Mouse (Mus musculus) mature B cell (primary cell): ENCODE data around the gene Paqr3.

ENCODE experiments used
- in situ Hi-C: fragments of 300-500 bp; cut with MboI; formaldehyde crosslinking; loops from 2 replicates; pipeline ENCODE4 v1.14.3; 2019

The Paqr3 gene

DNA sequence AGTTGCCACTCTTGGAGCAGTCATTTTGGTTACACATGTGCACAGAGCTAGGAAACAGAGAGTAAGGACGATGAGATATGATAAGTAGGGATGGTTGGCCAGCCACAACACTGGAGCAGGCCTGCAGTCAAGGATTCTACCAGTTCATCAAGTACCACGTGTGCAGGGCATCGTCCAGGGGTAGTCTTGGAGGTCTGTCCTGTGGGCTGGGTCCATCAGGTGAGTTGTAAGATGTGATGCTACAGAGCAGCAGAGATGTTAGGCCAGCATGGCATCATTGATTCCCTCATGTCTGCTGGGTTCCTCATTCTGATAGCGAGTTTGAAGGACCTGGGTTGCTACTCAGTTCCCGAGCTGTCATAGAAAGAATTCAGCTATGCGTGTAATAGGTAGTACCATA is 26.3 kb downstream of the Paqr3 start:
- in situ Hi-C loops = no loop called here

DNA sequence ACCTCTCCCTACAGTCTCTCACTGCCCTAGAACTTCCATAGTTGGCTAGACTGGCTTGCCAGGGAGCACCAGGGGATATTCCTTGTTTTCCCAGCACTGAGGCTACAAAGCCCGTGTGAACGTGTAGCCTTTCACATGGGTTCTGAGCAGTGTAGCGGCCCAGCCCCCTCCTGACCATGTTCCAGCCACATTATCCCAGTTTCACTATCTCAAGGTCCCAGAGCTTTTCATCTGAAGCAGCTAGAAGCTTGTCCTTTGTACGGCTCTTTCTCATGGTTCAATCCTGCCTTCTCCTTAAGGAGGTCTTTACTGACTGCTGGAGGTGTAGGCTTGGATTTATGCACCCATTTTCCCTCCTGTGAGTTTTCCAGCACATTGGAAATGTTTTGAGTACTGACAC is 26.9 kb downstream of the Paqr3 start:
- in situ Hi-C loops = no loop called here

DNA sequence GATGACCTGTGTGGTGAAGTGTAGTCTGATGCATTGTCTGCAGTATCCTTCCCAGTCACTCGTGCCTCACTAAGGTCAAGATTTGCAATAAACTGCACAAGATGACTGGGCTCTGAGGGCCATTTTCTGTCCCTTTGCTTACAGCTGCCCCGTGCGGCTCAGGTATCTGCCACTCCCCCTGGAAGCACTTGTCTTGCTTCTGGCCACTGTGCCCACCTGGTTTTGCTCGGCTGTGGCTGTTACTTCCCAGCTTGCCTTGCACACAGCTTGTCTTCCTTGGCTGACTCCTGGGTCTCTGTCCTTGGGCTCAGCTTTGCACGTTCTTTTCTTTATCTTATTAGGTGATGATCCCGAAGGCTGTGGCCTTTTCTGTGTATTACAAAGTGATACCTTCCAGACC is 27.7 kb downstream of the Paqr3 start:
- in situ Hi-C loops = no loop called here

DNA sequence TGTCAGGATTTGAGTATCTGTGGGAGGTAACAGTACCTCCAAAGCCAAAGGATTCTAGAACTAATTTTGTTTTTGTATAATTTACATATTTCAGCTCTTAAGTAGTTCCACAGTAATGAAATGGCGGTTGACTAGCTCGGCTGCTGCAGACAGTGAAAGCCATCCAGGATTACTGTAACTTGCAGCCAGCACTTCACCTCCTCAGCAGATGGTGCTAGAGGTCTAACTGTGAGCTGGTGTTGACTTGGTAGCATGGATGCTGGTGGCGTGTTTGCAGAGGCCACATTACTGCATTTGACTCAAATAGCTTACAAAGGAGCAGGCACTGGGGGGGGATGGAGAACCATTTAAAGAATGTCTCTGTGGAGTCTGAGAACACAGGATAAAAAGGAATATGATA is 29.9 kb downstream of the Paqr3 start:
- in situ Hi-C loops = no loop called here

GRCm38 (mm10) chr5:97078641-97079040 is 32.8 kb downstream of the Paqr3 start:
- in situ Hi-C loops = no loop called here

- in situ Hi-C loops = no loop called here
These were observed 33.7 kb downstream of the Paqr3 start for GRCm38 (mm10) chr5:97077676-97078075.

DNA sequence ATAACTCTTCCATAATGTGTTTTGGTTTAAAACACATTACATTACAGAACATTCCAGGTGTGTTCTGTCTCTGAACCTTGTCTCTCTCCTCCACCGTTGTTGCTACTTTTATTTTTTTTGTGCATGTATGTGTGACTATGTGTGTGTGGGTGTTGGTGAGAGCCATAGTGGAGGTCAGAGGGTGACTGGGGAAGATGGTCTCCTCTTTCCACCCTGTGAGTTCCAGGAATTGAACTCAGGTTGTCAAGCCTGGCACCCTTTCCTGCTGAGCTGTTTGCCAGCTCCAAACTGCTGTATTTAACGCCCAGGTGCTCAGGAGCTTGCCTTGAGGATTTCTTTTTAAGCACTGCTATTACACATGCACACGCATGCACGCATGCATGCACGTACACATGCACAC is 35.2 kb downstream of the Paqr3 start:
- in situ Hi-C loops = no loop called here

- in situ Hi-C loops = no loop called here
These were observed 35.8 kb downstream of the Paqr3 start for GRCm38 (mm10) chr5:97075476-97076151.

GRCm38 (mm10) chr5:97065746-97066145 is 45.6 kb downstream of the Paqr3 start:
- in situ Hi-C loops = no loop called here

- in situ Hi-C loops = no loop called here
These were observed 49.4 kb downstream of the Paqr3 start for GRCm38 (mm10) chr5:97062041-97062440.

DNA sequence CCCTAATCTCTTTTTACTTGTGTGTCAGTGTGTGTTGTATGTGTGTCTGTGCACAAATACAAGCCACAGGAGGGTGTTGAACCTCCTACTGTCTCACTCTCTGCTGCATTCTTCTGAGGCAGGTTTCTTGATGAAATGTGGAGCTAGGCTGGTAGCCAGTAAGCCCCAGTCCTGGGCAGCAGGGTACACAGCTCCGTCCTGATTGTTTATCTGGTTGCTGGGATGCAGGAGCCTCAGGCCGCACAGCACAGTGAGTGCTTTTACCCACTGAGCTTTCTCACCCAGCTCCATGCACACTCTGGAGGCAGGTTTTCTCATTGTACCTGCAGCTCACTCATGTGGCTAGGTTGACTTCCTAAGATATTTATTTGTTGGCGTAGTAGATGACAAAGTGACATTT is 50.5 kb downstream of the Paqr3 start:
- in situ Hi-C loops = no loop called here

DNA sequence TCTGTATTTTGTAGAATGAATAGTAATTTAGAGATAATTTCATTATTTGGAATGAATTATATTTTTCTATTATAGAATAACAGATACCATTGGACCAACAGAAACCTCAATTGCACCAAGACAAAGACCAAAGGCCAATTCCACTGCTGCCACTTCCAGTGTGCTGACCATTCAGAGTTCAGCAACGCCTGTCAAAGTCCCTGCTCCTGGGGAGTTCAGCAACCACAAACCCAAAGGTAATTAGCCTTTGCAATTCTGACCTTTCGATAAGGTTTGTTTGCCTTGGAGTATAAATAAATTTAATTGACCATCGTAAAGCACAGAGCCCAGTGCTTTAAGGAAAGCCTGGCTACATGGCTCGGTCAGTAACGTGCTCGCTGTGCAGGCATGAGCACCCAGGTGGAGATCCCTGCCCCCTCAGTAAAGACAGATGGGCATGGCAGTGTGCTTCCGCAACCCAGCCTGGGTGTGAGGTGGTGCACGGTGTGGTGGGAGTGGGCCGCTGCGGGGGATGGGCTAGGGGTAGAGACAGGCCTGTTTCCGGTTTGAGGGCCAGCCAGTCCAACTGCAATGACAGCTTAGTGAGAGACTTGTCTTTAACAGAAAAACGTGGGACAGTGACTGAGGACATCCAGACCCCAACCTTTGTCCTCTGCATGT is 54.5 kb downstream of the Paqr3 start:
- in situ Hi-C loops = loop anchor here (10.0 kb wide), 1 partner anchor 142 kb away; no protein-coding TSS in a partner anchor

GRCm38 (mm10) chr5:97056359-97056758 is 55.0 kb downstream of the Paqr3 start:
- in situ Hi-C loops = loop anchor here (10.0 kb wide), 1 partner anchor 142 kb away; no protein-coding TSS in a partner anchor

DNA sequence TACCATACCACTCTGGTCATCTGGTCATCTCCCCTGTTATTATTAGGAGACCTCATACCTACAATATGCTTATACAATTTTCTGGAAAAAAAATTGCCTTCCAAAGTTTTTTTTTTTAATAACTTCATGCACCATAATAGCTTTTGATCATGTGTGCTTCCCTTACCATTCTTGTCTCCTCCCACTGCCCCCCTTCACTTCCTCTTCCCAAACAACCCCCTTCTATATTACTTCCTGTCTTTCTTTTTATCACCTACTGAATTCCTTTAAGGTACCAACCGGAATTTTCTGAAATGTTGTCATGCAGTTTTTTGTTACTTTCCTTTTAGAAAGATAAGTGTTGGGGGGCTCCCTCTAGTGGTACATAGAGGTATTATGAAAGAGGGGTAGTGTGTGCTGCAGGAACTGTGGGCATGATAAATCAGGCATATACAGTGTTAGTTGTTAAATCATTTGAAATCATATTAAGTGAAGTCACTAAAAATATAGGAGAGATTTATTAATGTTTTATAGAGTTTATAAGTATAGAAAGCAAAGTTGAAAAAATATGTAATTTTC is 55.8 kb downstream of the Paqr3 start:
- in situ Hi-C loops = loop anchor here (10.0 kb wide), 1 partner anchor 141 kb away; no protein-coding TSS in a partner anchor

GRCm38 (mm10) chr5:97054801-97055200 is 56.6 kb downstream of the Paqr3 start:
- in situ Hi-C loops = loop anchor here (10.0 kb wide), 1 partner anchor 140 kb away; no protein-coding TSS in a partner anchor

DNA sequence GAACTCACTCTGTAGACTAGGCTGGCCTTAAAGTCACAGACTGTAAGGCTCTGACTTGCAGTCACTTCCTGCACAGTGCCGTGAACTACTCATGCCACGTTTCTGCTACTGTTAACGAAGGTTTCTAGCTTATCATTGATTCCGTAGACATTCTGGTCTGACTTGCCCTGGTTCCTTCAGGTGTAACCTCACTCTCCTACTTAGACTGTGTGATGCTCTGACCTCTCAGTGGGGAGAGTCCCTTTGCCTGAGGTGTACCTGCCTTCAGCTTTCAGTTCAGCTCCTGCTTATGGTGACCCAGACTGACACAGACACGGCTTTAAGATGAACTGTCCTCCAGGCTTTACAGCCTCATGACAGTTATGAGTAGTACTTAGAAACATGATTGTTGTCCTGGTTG is 57.2 kb downstream of the Paqr3 start:
- in situ Hi-C loops = loop anchor here (10.0 kb wide), 1 partner anchor 139 kb away; no protein-coding TSS in a partner anchor

DNA sequence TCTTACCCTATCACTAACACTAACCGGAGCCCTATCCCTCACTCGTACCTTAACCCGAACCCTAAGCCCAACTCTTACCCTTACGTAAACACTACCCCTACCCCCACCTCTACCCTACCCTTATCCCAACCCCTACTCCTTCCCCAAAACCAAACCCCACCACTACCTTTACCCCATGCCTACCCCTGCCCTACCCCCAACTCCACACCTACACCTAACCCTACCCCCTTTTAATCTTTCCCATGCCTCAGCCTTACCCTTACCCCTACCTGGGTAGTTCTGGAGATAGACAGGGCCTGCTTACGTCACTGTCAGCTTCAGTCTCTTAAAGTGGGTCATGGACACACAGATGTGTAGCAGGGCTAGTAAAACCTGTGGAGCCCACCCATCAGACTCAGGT is 62.5 kb downstream of the Paqr3 start:
- in situ Hi-C loops = no loop called here

DNA sequence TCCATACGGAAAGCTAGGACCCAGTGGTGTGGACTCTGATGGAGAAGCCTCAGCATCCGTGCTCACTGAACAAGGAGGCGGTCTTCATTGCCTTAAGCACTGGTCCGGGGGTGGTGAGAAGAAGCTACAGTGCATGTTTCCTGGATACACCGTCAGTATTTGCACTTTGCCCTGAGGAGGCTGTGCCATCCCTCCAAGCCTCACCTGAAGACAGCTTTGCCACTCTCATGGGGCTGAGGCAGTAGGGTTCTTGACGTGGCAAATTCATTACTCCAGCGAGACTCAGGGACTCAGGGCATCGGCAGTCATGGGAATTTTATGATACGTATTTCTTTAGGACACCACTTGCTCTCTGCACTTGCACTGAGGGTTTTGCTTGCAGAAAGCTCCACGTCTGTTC is 64.7 kb downstream of the Paqr3 start:
- in situ Hi-C loops = no loop called here

DNA sequence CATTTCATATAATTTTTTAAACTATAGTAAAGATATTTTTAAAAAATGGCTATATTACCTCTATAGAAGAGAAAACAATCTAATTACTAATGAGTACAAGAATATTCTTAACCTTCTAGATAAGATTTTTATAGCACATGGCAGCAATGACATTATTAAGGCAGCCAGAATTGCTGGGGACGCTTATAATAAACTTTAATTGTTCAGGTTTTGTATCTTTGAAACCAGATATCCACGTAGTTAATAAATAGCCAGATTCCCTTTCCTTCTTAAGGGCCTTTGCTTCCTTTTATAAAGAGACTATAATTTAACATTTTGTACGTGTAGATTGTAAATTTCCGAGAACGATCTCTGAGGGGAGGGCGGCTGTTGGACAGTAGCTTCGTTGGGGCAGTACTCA is 66.1 kb downstream of the Paqr3 start:
- in situ Hi-C loops = no loop called here
